Mouse (Mus musculus): ENCODE results near the gene Gast.

- TF ChIP-seq EP300 (IDR thresholded peaks at IDR 0.05; ENCODE audit: low read depth) (no peak), CTCF (IDR thresholded peaks at IDR 0.05; ENCODE audit: low read depth) (no peak)
Observed at GRCm38 (mm10) chr11:100284988-100285387, 49.2 kb upstream of the Gast start.
